Mouse (Mus musculus) erythroblast, embryonic 14.5 days (primary cell): Measurements from ENCODE around the gene Iqschfp.

ENCODE experiments used
- GATA1 ChIP-seq: IDR thresholded peaks from 2 replicates; pipeline ENCODE4 v1.6.1; 2012; ENCODE audit warnings: low read length, inconsistent platforms, mixed read lengths
- TAL1 ChIP-seq: IDR thresholded peaks from 3 replicates; pipeline ENCODE4 v1.6.1; 2012; ENCODE audit warnings: low read length, inconsistent platforms, mixed read lengths

- TF ChIP-seq GATA1 (no peak), TAL1 (no peak)
Measured at GRCm38 (mm10) chr3:68064731-68065130, 172.7 kb downstream of the Iqschfp start, which contains the start of gene Schip1.
